In genomic region chr3:126261270-126261669, GRCm38 (mm10) we compare ENCODE assay signal across 18 mouse cellular contexts.
A peak's percentile ranks its signal among the peaks of the same experiment; 100 is the strongest.
DNase-seq lines count a peak whose midpoint lies in the region; ATAC-seq and TF ChIP-seq lines count a peak whose summit lies in the region.
"Had no signal": no experiment of that assay in that cellular context is flagged by ENCODE, and none has a peak within 500 bp of the region (broad histone marks: within the 10 kb centered on the region; RNA-seq: fewer than 3 reads in every experiment).

No protein-coding gene starts in this region.

- WGBS in hindbrain, postnatal 0 days, result 79% methylated on average over 8 of the region's 8 CpGs
- WGBS in hindbrain, embryonic 10.5 days, result 90% methylated on average over 8 of the region's 8 CpGs
- 22% methylated on average over 1 of the region's 8 CpGs for WGBS in lung, postnatal 0 days

- H3K27me3 ChIP-seq in hindbrain, postnatal 0 days (ENCODE audit: insufficient read depth, low read length), result no peaks in the 10 kb centered on the region
- H3K27me3 ChIP-seq in hindbrain, embryonic 10.5 days (ENCODE audit: insufficient read depth, poor library complexity, severe bottlenecking), result no peaks in the 10 kb centered on the region
- H3K27me3 ChIP-seq in lung, postnatal 0 days (replicated peaks; ENCODE audit: insufficient read depth, low read length), result no peaks in the 10 kb centered on the region
- H3K27me3 ChIP-seq: heart, embryonic 13.5 days; hindbrain, embryonic 13.5 days; liver, embryonic 13.5 days had no signal

- no peak overlapping the region for H3K4me3 ChIP-seq in hindbrain, postnatal 0 days (ENCODE audit: low read length)
- H3K4me3 ChIP-seq in hindbrain, embryonic 10.5 days, result no peak overlapping the region
- no peak overlapping the region for H3K4me3 ChIP-seq in lung, postnatal 0 days (ENCODE audit: low read depth, low read length)
- H3K4me3 ChIP-seq: erythroblast, embryonic 14.5 days; heart, embryonic 13.5 days; hindbrain, embryonic 13.5 days; liver, embryonic 13.5 days had no signal

- no peak for DNase-seq in hindbrain, postnatal 0 days (ENCODE audit: low spot score)
- no peak for DNase-seq in hindbrain, embryonic 10.5 days (ENCODE audit: low spot score)
- DNase-seq in lung, postnatal 0 days (ENCODE audit: low spot score), result no peak
- DNase-seq in lung, postnatal 25 days (ENCODE audit: low spot score), result no peak
- DNase-seq in adipocyte (ENCODE audit: low spot score), result peak; percentile 35
- peak; percentile 31 for DNase-seq in retina, embryonic 14.5 days (ENCODE audit: low spot score)
- no peak for DNase-seq in gastrocnemius, postnatal 36 days
- no peak for DNase-seq in cerebellum, postnatal 10 days
- DNase-seq: adrenal gland, adult 8-10 months; cerebellum, postnatal 36 days; forebrain, postnatal 0 days; gastrocnemius, postnatal 25 days; kidney, adult 8-10 months; liver, embryonic 13.5 days; lung, postnatal 4 days had no signal

- no peaks in the 10 kb centered on the region for H3K4me1 ChIP-seq in hindbrain, postnatal 0 days (ENCODE audit: insufficient read depth, low read length)
- H3K4me1 ChIP-seq in hindbrain, embryonic 10.5 days (replicated peaks), result no peaks in the 10 kb centered on the region
- H3K4me1 ChIP-seq in lung, postnatal 0 days (ENCODE audit: insufficient read depth, low read depth, low read length), result no peaks in the 10 kb centered on the region
- H3K4me1 ChIP-seq: heart, embryonic 13.5 days; hindbrain, embryonic 13.5 days; liver, embryonic 13.5 days had no signal

- TF ChIP-seq EP300 in lung, postnatal 0 days (IDR thresholded peaks at IDR 0.05), result no peak

- intact Hi-C loops in gastrocnemius, postnatal 36 days (cut with DNase I), result no loop called here

- ATAC-seq in hindbrain, postnatal 0 days, result no peak
- no peak for ATAC-seq in lung, postnatal 0 days
- ATAC-seq: forebrain, postnatal 0 days had no signal

- H3K36me3 ChIP-seq in hindbrain, postnatal 0 days (ENCODE audit: insufficient read depth, low read length), result no peaks in the 10 kb centered on the region
- H3K36me3 ChIP-seq in hindbrain, embryonic 10.5 days, result no peaks in the 10 kb centered on the region
- no peaks in the 10 kb centered on the region for H3K36me3 ChIP-seq in lung, postnatal 0 days (ENCODE audit: insufficient read depth, low read length)
- H3K36me3 ChIP-seq: heart, embryonic 13.5 days; hindbrain, embryonic 13.5 days; liver, embryonic 13.5 days had no signal

- H3K9ac ChIP-seq in hindbrain, postnatal 0 days (replicated peaks; ENCODE audit: low read length), result no peak overlapping the region
- H3K9ac ChIP-seq in lung, postnatal 0 days (replicated peaks; ENCODE audit: low read depth), result no peak overlapping the region
- H3K9ac ChIP-seq: forebrain, postnatal 0 days; heart, embryonic 13.5 days; hindbrain, embryonic 13.5 days; liver, embryonic 13.5 days had no signal

- peak; percentile 11; the same call in 1 of the 2 replicates for TF ChIP-seq CTCF in hindbrain, postnatal 0 days (IDR thresholded peaks at IDR 0.05; ENCODE audit: low read depth)
- TF ChIP-seq CTCF in lung, postnatal 0 days (IDR thresholded peaks at IDR 0.05), result peak; percentile 37

- H3K9me3 ChIP-seq in hindbrain, postnatal 0 days (ENCODE audit: low read length), result no peaks in the 10 kb centered on the region
- H3K9me3 ChIP-seq in hindbrain, embryonic 10.5 days, result no peaks in the 10 kb centered on the region
- no peaks in the 10 kb centered on the region for H3K9me3 ChIP-seq in lung, postnatal 0 days (ENCODE audit: low read length)
- H3K9me3 ChIP-seq: heart, embryonic 13.5 days; hindbrain, embryonic 13.5 days; liver, embryonic 13.5 days had no signal

- H3K4me2 ChIP-seq in hindbrain, postnatal 0 days (ENCODE audit: low read depth, low read length), result no peak overlapping the region
- no peak overlapping the region for H3K4me2 ChIP-seq in lung, postnatal 0 days (replicated peaks; ENCODE audit: low read depth, low read length)
- H3K4me2 ChIP-seq: heart, embryonic 13.5 days; hindbrain, embryonic 13.5 days; liver, embryonic 13.5 days had no signal

- H3K27ac ChIP-seq in hindbrain, postnatal 0 days, result no peak overlapping the region
- no peak overlapping the region for H3K27ac ChIP-seq in hindbrain, embryonic 10.5 days
- H3K27ac ChIP-seq in lung, postnatal 0 days (ENCODE audit: low read length), result no peak overlapping the region
- H3K27ac ChIP-seq: heart, embryonic 13.5 days; hindbrain, embryonic 13.5 days; liver, embryonic 13.5 days had no signal

Comparison
In these comparisons a context has a peak if more than half of its experiments do, and no peak if none do; other contexts are left out.
1. DNase-seq: peak in adipocyte (single experiment) and retina, embryonic 14.5 days (single experiment); none in hindbrain, postnatal 0 days (single experiment), hindbrain, embryonic 10.5 days (single experiment), lung, postnatal 0 days (single experiment), lung, postnatal 25 days (single experiment), gastrocnemius, postnatal 36 days (0 of 2) and cerebellum, postnatal 10 days (0 of 2).